Mouse (Mus musculus): Measurements from ENCODE around the gene Mprip. TPM values are rescaled to one million over a fixed set of nuclear protein-coding genes. Genes with fewer than 3 reads are reported as not detected.

Mprip gene
- polyA plus RNA-seq, 1 experiment from 2014 or later: 353 TPM

- H3K27me3 ChIP-seq: no peaks in the 10 kb centered on the region
- no peak for TF ChIP-seq CTCF (IDR thresholded peaks at IDR 0.05)
- POLR2A ChIA-PET: no interaction called here
- in situ Hi-C loops (cut with MboI; ENCODE audit: low pct_unique_long_range_greater_than_20kb): no loop called here
- DNase-seq (ENCODE audit: low read depth, low spot score) (no peak), ATAC-seq (no peak)
- CTCF ChIA-PET: no interaction called here
Observed at GRCm38 (mm10) chr11:59653003-59653402, 8.1 kb upstream of the Mprip start.

- no peak for TF ChIP-seq CTCF (IDR thresholded peaks at IDR 0.05)
- CTCF ChIA-PET: interaction anchor here (0.8 kb wide), 1 partner anchor 11 kb away, joined by 3 read pairs; no protein-coding TSS in a partner anchor
- H3K27me3 ChIP-seq: no peaks in the 10 kb centered on the region
- ATAC-seq: no peak
- no peak for DNase-seq (ENCODE audit: low read depth, low spot score)
- in situ Hi-C loops (cut with MboI; ENCODE audit: low pct_unique_long_range_greater_than_20kb): no loop called here
- POLR2A ChIA-PET: no interaction called here
Observed at GRCm38 (mm10) chr11:59653547-59653946, 7.6 kb upstream of the Mprip start.

GRCm38 (mm10) chr11:59655337-59655736, 5.8 kb upstream of the Mprip start:
- ChIA-PET POLR2A (no interaction called here), CTCF (interaction anchor here (1.2 to 2.0 kb wide), 5 partner anchors 9 to 22 kb away, joined by 3 to 8 read pairs (median 4); no protein-coding TSS in a partner anchor)
- in situ Hi-C loops (cut with MboI; ENCODE audit: low pct_unique_long_range_greater_than_20kb): no loop called here
- ATAC-seq: peak; percentile 85
- no peaks in the 10 kb centered on the region for H3K27me3 ChIP-seq
- TF ChIP-seq CTCF (IDR thresholded peaks at IDR 0.05): no peak
- DNase-seq (ENCODE audit: low read depth, low spot score): peak; percentile 79

GRCm38 (mm10) chr11:59656016-59656415, 5.1 kb upstream of the Mprip start:
- in situ Hi-C loops (cut with MboI; ENCODE audit: low pct_unique_long_range_greater_than_20kb): no loop called here
- DNase-seq (ENCODE audit: low read depth, low spot score) (no peak), ATAC-seq (no peak)
- no peaks in the 10 kb centered on the region for H3K27me3 ChIP-seq
- ChIA-PET CTCF (interaction anchor here (1.2 to 2.0 kb wide), 4 partner anchors 9 to 23 kb away, joined by 3 to 8 read pairs (median 4); no protein-coding TSS in a partner anchor), POLR2A (no interaction called here)
- no peak for TF ChIP-seq CTCF (IDR thresholded peaks at IDR 0.05)

GRCm38 (mm10) chr11:59661601-59662248, 620 bp downstream of the Mprip start:
- ChIA-PET CTCF (interaction anchor here (1.7 kb wide), 1 partner anchor 105 kb away, joined by 4 read pairs; no protein-coding TSS in a partner anchor), POLR2A (interaction anchor here (0.6 to 1.4 kb wide), 4 partner anchors 10 to 96 kb away, joined by 3 to 4 read pairs (median 4); no protein-coding TSS in a partner anchor)
- TF ChIP-seq CTCF (IDR thresholded peaks at IDR 0.05): no peak
- DNase-seq (ENCODE audit: low read depth, low spot score) (no peak), ATAC-seq (no peak)
- in situ Hi-C loops (cut with MboI; ENCODE audit: low pct_unique_long_range_greater_than_20kb): loop anchor here (5.0 kb wide), 1 partner anchor 76 kb away; no protein-coding TSS in a partner anchor
- H3K27me3 ChIP-seq: no peaks in the 10 kb centered on the region

- POLR2A ChIA-PET: interaction anchor here (0.6 to 1.4 kb wide), 6 partner anchors 9 to 95 kb away, joined by 3 to 4 read pairs (median 3); no protein-coding TSS in a partner anchor
- in situ Hi-C loops (cut with MboI; ENCODE audit: low pct_unique_long_range_greater_than_20kb): loop anchor here (5.0 kb wide), 1 partner anchor 75 kb away; no protein-coding TSS in a partner anchor
- no peaks in the 10 kb centered on the region for H3K27me3 ChIP-seq
- TF ChIP-seq CTCF (IDR thresholded peaks at IDR 0.05): no peak
- peak; percentile 94 for ATAC-seq
- CTCF ChIA-PET: interaction anchor here (1.7 kb wide), 1 partner anchor 105 kb away, joined by 4 read pairs; no protein-coding TSS in a partner anchor
- DNase-seq (ENCODE audit: low read depth, low spot score): peak; percentile 71
Observed at GRCm38 (mm10) chr11:59662249-59662788, 1.2 kb downstream of the Mprip start.

- TF ChIP-seq CTCF (IDR thresholded peaks at IDR 0.05): no peak
- no peak for DNase-seq (ENCODE audit: low read depth, low spot score)
- ATAC-seq: no peak
- in situ Hi-C loops (cut with MboI; ENCODE audit: low pct_unique_long_range_greater_than_20kb): loop anchor here (5.0 kb wide), 1 partner anchor 74 kb away; no protein-coding TSS in a partner anchor
- ChIA-PET POLR2A (interaction anchor here (0.8 to 1.4 kb wide), 5 partner anchors 9 to 73 kb away, joined by 3 to 4 read pairs (median 3); no protein-coding TSS in a partner anchor), CTCF (interaction anchor here (0.8 to 1.9 kb wide), 3 partner anchors 31 to 50 kb away, joined by 3 to 5 read pairs (median 4); no protein-coding TSS in a partner anchor)
- no peaks in the 10 kb centered on the region for H3K27me3 ChIP-seq
Observed at GRCm38 (mm10) chr11:59662877-59663775, 2.0 kb downstream of the Mprip start.

- CTCF ChIA-PET: interaction anchor here (0.8 to 1.9 kb wide), 4 partner anchors 15 to 50 kb away, joined by 3 to 5 read pairs (median 4); no protein-coding TSS in a partner anchor
- DNase-seq (ENCODE audit: low read depth, low spot score) (no peak), ATAC-seq (no peak)
- H3K27me3 ChIP-seq: no peaks in the 10 kb centered on the region
- in situ Hi-C loops (cut with MboI; ENCODE audit: low pct_unique_long_range_greater_than_20kb): loop anchor here (5.0 kb wide), 1 partner anchor 73 kb away; no protein-coding TSS in a partner anchor
- POLR2A ChIA-PET: interaction anchor here (0.9 to 1.1 kb wide), 2 partner anchors 66 to 69 kb away, joined by 3 read pairs; no protein-coding TSS in a partner anchor
- TF ChIP-seq CTCF (IDR thresholded peaks at IDR 0.05): no peak
Observed at GRCm38 (mm10) chr11:59663776-59664320, 2.7 kb downstream of the Mprip start.

GRCm38 (mm10) chr11:59664818-59665217, 3.7 kb downstream of the Mprip start:
- H3K27me3 ChIP-seq: no peaks in the 10 kb centered on the region
- ATAC-seq: no peak
- in situ Hi-C loops (cut with MboI; ENCODE audit: low pct_unique_long_range_greater_than_20kb): loop anchor here (5.0 kb wide), 1 partner anchor 72 kb away; no protein-coding TSS in a partner anchor
- ChIA-PET CTCF (interaction anchor here (0.8 to 1.9 kb wide), 8 partner anchors 9 to 114 kb away, joined by 3 to 5 read pairs (median 4); no protein-coding TSS in a partner anchor), POLR2A (interaction anchor here (1.1 to 1.7 kb wide), 2 partner anchors 57 to 65 kb away, joined by 3 read pairs; no protein-coding TSS in a partner anchor)
- DNase-seq (ENCODE audit: low read depth, low spot score): no peak
- TF ChIP-seq CTCF (IDR thresholded peaks at IDR 0.05): no peak
